Mouse (Mus musculus) v-Abl transformed pro-B cells (cell line): ENCODE results near the gene Mettl14.

Experiments
- in situ Hi-C, 2 experiments: fragments of 400-800 bp; cut with MboI; formaldehyde crosslinking; loops; one replicate each; pipeline ENCODE4 v1.15.1; 2025; ENCODE audit not compliant: unreplicated experiment in 2 of 2

Mettl14 gene

DNA sequence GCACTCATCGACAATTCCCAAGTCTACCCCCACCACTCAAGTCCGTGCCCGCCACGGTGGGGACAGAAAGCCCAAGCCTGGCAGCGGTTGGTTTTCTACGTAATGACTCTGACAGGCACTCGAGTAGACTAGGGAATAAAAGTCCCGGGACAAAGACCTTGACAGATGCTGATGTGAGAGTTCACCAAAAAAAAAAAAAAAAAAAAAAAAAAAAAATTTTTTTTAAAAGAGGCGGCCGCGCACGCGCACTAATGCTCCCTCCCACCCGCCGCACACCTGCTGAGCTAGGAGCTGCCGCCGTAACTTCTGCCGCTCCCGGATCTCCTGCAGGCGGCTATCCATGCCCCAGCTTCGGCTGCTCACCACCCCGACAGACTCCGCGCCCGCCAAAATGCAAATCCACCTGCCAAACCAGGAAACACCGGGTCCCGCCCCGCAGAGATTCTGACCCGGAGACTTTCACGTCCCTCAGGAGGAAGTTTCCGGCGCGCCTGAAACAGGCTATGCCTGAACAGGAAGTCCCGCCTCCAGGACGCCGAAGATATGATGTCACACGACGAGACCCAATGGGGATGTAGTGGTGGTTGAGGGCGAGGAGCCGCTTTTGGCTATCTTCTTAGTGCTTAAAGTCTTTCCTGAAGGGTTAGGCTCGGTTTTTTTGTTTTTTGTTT lies at the start of gene Mettl14:
Mettl14 (minus strand) TSS at position 623 of the 671 bp plus-strand sequence.
- in situ Hi-C loops, result loop anchor here (5.0 to 25.0 kb wide), 4 partner anchors 122 to 1148 kb away; partner anchors contain the start of genes Dnttip2 (in 1 of the 2), Gclm (in 1 of the 2) and Usp53 (in 1 of the 2)

DNA sequence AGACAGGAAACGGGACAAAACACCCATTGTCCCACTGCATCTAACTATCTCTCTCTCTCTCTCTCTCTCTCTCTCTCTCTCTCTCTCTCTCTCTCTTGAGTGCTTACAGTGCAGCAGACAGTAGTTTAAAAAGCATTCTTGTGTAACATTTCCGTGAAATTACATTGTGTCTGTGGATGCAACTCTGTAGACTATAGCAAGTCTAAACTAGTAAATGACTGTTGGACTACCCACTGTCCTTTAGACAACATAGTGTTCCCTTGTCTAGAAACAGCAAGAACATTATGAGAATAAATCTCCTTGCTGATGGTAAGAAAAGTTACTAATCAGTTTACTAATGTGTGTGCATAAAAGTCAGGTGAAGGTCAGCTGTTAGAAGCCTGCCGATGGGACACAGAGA lies 47.5 kb upstream of the Mettl14 start:
- in situ Hi-C loops, result no loop called here

DNA sequence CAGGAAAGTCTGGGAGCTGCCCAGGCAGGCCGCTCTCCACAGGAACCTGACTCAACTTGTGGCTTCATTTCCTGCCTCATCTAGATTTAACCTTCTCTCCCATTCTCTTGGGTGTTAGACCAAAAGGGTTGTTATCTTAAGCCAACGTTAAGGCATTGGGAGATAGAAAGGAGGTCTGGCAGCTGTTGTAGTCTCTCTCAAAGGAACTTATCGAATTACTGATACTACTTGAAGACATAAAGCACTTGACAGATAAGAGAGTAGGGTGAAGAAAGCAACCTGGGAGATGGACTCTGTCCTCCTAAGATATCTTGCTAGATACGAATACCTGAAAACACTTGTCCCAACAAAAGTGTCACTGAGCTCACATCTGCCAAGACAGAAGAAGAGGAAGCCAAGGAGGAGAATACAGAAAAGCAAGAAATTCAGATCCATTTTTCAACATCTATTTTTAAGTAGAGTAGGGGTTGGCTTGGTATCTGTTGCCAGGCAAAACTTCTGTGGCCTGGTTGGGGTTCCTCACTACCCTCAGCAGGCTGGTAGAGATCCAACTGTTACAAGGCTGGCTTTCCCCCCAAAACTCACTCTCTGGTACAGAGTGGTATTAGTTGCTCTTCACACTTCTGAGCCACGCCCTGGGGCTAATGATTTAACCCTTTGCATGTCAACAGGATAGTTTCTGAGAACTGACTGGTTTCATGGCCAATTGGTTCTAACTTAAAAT lies 46.2 kb upstream of the Mettl14 start:
- in situ Hi-C loops, result no loop called here

DNA sequence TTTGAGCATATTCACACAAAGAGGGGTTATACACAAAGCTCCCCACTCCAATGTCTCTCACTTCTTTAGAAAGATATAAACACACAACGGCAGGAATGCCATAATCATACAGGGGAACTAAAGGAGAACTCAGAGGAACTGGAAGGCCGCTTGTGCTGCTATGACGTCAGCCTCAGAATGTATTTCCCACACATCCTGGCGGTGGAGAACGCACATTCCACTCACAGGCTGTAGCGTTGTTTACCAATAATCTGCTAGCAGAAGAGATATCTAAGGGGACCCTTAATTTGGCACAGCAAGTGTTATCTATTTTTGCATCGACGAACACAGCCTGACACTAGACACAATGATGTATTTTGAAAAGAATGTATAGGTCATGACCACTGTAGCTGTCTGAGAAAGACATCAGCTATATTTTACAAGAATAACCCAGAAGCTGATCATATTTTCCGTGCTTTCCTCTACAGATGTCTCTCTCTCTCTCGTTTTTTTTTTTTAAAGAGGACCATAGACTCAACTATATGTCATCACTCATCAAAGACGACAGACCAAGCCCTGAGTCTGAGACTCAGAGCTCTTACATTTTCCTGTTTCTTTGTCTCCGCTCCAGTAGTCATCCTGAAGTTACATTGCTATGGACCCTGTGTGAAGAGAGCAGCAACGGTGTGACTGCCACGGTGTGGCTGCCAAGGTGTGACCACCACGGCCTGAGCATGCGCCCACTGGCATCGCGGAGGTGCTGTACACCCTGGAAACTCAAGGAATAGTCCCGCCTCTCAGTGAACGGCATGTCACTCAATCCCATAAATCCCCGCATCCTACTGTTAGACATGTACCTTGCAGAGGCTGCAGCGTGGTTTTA lies 43.9 kb upstream of the Mettl14 start:
- in situ Hi-C loops, result no loop called here

DNA sequence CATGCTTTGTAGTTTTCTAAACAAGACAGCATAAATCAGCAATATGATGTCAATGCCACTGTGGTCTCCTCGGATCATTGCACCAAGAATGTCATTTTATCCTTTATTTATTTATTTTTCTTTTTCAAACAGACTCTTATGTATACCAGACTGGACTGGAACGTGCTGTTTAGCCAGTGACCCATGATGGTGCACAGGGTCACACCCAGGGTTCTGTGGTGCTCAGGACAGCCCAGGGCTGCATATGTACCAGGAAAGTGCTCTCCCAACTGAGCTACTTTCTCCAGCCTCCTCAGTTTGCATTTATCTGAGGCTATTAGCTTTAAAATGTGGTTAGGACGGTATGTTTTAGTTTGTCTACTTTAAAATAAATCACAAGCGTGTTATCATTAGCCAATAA lies 42.1 kb upstream of the Mettl14 start:
- in situ Hi-C loops, result no loop called here

DNA sequence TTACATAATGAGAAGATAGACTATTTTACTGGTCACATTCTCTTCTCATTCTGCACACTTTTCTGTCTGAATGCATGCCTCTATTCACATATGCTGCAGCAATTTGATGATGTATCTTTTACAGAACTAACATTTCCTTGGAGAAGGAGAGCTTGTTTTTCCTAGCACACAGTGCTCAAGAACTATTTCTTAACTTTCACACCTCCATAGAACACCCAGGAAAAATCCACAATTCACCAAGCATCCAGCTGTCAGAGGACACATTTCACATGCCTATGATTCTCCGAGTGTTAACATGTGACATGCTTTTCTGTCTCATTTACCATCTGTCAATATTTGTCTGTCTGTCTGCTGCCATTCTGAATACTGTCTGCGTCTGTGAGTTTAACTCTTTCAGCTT lies 39.7 kb upstream of the Mettl14 start:
- in situ Hi-C loops, result no loop called here

DNA sequence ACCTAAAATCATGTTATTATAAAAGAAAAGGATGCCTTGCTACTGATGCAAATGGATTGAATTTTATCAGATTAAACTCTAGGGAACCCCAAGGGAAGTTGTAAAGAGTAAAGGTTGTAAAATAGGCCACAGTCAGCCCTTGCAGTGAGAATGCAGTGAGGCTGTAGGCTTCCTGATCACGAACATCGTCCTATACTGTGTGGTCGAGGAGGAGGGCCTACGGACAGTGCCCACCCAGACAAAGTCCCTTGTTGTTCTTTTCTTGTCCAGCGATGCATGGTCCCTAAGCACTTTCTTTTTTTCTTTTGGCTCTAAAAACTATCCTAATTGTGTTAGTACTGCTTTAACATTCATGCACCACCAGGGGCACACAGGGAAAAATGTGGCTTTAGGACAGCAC lies 27.3 kb upstream of the Mettl14 start:
- in situ Hi-C loops, result no loop called here

DNA sequence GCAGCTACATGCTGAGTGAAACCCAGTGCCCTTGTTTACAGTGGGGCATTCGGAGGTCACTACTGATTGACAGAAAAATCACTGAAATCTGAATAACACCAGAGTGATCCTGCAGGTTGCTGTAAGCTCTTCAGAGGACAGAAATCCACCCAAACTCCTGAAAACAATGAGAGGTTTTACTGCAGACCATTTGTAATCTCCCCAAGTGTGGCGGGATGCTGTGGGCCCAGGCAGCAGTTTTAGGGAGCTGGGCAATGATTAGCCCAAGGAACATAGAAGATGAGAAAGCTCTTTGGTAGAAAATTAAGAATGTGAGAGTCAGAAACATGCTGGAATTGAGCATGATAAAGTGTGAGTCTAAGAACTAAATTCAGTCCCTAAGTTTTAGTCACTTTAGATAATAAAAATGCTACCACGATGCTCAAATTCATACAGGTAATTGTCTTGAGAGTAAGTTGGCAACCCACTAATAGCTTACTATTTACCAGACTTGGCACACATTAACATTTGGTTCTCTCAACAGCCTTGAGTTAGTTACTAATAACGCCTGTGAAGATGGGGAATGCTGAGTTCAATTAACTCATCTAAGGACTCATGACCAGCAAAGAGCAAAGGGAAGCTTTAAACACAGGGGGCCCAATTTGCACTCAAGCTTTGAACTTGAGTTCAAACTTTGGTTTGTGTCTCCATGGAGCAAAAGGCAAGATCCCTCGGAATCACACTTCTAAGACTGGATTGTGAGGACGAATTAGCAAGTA lies 26.1 kb upstream of the Mettl14 start:
- in situ Hi-C loops, result no loop called here

DNA sequence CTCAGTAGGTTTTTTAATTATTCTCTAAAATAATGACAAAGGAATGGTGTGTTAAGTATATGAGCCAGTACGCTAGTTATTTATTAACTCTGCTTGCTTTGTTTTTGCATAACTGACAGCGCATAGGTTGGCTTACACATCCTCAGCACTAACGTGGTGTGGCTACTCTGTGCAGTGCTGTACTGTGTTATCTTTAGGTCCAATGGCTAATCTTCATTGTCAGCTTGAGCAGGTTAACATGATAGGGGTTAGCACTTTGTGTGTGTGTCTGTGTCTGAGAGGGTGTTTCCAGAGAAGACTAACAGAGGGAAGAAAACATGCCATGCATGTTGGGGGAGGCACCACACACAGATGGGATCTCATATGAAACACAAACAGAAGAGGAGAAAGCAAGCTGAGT lies 19.0 kb upstream of the Mettl14 start:
- in situ Hi-C loops, result no loop called here

DNA sequence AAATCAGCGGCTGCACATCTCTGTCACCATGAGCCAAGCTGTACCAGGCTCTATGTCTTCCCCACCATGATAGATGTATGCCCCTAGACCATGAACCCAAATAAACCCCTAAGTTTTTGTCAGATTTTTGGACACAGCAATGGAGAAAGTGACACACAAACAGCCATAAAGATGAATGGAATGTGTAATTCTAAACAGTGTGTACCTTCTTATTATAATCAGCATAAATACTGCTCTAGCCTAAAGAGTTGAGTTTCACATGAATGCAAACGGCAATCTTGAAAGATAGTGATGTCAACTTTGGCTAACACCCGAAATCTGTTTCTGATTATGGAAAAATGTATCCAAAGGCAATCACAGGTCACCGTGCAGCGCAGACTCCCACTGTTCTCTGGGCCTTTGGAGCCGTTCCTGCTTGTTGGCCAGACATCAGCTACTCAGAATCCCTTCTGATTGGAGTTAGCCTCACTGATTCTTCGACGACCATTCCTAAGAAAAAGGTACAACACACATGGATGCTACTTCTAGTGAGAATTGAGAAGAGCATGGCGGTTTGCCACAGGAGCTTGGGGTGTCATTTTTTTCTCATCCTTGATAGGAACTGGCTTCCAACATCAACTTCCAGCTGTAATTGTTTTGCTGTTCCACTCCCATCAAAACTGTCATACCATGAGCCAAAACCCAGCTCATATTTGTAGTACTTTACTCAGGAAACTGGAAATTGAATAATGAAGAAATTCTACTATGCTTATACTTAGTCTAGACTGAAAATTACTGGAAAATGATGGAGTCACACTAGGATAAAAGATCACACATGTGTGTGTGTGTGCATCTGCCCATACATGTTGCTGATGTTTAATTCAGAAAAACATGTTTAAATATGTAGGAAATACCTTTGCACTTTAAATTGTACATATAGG lies 11.9 kb upstream of the Mettl14 start:
- in situ Hi-C loops, result loop anchor here (25.0 kb wide), 2 partner anchors 1136 to 1161 kb away; partner anchors contain the start of genes Dnttip2 (in 1 of the 2) and Gclm (in 1 of the 2)

DNA sequence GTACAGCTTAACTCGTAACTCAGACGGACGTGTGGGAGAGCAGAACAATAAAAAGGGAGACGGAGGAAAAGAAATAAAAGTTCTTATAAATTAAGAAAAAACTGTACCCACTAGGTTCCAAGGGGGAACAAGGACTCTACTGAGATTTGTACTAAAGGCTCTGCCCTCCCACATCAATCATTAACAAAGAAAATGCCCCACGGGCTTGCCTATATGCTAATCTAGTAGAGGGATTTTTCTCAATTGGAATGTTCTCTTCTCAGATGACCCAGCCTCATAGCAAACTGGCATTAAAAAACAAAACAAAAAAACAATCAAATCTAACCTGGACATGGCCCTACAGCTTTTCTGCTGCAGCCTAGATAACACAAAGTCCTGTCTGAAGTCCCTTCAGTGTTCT lies 9.7 kb upstream of the Mettl14 start:
- in situ Hi-C loops, result loop anchor here (25.0 kb wide), 2 partner anchors 1133 to 1158 kb away; partner anchors contain the start of genes Dnttip2 (in 1 of the 2) and Gclm (in 1 of the 2)

DNA sequence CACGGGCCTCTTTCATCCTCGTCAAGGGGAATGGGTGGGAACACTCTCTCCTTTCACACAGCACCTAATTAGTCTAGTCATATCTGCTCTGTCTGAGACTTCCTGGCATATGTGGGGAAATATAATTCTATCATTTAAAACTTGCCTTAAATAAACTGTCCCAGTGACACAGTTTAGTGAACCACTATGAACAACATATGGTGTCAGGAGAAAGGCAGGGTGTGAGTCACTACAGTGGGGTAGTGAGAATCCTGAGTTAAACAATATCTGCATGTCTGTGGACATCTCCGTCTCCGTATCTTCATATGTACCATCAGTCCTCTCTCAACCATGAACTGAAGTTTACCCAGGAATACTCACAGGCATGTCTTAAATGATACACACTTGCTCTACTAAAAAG lies 5.3 kb upstream of the Mettl14 start:
- in situ Hi-C loops, result loop anchor here (25.0 kb wide), 2 partner anchors 1129 to 1154 kb away; partner anchors contain the start of genes Dnttip2 (in 1 of the 2) and Gclm (in 1 of the 2)

DNA sequence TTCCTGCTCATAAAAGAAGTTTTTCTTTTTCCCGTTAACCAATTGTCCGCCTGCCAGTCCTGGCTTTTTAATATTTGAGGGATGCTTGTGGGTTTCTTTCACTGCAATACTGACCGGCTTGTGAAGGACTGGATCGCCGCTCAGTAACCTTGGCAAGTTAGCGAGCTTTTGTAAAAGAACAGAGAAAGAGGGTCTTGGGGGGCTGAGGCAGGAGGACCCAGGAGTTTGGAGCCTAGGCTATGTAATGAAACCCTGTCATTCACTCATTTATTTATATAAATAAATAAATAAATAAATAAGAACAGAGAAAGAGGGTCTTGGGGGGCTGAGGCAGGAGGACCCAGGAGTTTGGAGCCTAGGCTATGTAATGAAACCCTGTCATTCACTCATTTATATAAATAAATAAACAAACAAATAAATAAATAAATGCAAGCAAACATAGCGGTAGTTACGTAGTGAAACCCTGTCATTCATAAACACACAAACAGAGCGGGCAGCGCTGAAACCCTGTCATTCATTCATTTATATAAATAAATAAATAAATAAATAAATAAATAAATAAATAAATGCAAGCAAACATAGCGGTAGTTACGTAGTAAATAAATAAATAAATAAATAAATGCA lies 361 bp upstream of the Mettl14 start:
- in situ Hi-C loops, result loop anchor here (5.0 to 25.0 kb wide), 4 partner anchors 121 to 1149 kb away; partner anchors contain the start of genes Dnttip2 (in 1 of the 2), Gclm (in 1 of the 2) and Usp53 (in 1 of the 2)

DNA sequence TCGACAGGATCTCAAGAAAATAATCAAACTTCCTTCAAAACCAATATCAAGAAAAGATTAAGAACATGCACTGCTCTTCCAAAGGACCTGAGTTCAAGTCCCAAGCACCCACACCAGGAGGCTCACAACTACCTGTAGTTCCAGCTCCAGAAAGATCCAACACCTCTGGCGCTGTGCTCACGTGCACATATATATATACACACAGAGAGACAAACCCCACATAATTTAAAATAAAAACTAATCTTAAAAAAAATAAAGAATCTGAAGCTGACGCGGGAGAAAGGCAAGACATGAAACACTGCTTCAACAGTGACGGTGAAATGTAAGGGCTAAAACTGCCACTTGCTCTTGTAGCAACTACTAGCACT lies 806 bp downstream of the Mettl14 start:
- in situ Hi-C loops, result loop anchor here (5.0 to 25.0 kb wide), 4 partner anchors 122 to 1148 kb away; partner anchors contain the start of genes Dnttip2 (in 1 of the 2), Gclm (in 1 of the 2) and Usp53 (in 1 of the 2)

DNA sequence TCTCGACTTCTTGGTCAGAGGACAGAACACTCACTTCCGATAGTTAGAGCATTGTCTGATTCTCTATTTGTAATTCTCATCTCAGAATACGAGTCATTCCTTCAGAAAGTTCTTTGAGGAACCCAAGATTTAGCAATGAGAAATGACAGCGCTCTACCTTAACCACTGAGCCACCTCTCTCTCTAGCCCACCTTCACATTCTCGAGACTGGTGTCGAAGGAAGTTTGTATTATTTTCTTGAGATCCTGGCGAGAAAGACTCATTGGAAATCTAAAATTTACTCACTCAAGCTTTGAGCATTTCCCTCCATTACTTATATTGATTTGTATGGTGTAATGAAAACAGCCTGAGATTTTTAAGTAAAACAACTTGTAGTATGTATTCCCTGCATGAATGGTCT lies 1.5 kb downstream of the Mettl14 start:
- in situ Hi-C loops, result loop anchor here (5.0 to 25.0 kb wide), 4 partner anchors 123 to 1147 kb away; partner anchors contain the start of genes Dnttip2 (in 1 of the 2), Gclm (in 1 of the 2) and Usp53 (in 1 of the 2)

DNA sequence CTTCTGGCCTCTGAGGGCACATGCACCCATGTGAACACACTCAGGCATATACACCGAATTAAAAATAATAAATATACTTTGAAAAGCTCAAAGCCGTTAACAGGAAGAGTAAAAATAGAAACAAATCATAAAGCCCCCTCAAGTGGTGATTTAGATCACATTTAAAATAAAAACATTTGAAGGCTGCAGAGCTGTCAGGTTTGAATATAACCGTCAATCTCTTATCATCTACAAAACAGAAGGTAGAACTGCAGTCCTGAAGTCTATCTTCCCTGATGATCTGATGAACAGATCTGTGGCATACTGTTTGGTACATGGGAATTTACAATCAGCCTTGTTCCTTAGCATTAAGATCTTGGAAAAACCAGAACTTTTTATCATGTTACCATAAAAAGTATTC lies 9.3 kb downstream of the Mettl14 start:
- in situ Hi-C loops, result loop anchor here (25.0 kb wide), 2 partner anchors 1114 to 1139 kb away; partner anchors contain the start of genes Dnttip2 (in 1 of the 2) and Gclm (in 1 of the 2)

DNA sequence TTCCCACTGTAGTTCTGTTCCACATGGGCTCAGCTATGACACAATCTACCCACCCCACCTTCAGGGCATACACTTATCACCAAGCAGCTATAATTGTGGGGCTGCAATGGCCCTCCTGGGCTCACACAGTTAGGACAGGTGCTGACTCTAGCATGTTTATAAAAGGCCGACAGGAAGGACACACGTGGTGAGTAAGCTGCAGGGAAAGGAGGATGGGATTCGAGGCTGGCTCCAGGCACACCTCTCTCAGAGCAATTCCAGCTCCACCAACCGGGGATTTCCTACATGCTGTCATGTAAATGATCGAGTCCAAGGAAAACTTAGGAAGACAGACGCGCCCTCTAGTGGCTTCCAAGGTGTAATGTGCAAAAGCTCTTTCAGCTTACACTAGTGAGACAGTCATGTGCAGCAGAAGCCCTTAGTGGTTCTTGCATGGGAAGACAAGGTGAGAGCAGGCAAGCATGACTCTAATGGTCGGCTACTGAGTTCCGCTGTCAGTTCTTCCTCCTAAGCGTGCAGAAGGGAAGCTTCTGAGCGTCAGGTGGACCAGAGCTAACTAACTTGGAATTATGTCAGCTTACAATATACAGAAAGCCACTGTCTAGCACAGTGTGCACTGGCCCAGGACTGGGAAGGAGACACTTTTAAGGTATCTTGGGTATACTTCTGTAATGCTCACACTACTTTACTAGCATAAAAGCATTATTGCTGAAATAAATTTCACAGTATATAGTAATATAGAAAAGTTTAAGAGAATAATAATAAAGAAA lies 14.0 kb downstream of the Mettl14 start:
- in situ Hi-C loops, result loop anchor here (25.0 kb wide), 1 partner anchor 435 kb away; no protein-coding TSS in a partner anchor
